18 mouse cellular contexts compared by ENCODE assay signal in the genomic region with DNA sequence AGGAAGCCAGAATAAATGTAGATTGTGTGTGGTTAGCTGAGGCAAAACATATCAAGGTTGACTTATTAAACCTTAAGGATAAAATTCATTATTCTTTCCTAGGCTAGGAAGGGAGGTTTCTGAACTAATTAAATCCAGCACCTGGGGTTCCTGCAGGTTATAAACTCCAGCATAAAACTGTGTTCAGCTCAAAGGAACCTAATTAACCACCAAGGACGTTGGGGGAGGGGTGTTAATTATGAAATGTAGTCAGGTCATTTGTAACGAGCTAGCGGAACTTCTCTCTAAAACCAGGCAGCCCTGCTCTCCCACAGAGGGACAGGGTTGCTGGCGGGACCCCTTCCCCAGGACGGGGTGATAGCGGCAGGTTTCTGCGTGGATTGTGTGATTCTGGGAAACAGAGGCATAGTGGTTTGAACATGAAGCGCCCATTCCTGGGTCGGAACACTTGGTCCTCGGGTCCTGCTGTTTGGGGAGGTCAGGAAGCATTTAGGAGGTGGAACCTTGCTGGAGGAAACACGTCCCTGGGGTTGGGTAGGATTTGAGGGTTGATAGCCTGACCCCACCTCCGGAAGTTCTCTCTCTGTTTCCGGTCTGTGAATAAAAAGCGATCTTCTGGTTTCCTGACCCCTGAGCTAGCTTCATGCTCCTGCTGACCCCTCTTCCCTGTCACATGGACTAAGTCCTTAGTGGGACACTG.
DNase-seq lines count a peak whose midpoint lies in the region; ATAC-seq and TF ChIP-seq lines count a peak whose summit lies in the region.
"Had no signal": no experiment of that assay in that cellular context is flagged by ENCODE, and none has a peak within 500 bp of the region (broad histone marks: within the 10 kb centered on the region; RNA-seq: fewer than 3 reads in every experiment).

No protein-coding gene starts in this region.

- no peaks in the 10 kb centered on the region for H3K9me3 ChIP-seq in forebrain, embryonic 11.5 days (ENCODE audit: control insufficient read depth, low read length)
- no peaks in the 10 kb centered on the region for H3K9me3 ChIP-seq in forebrain, embryonic 13.5 days (replicated peaks)
- no peaks in the 10 kb centered on the region for H3K9me3 ChIP-seq in midbrain, embryonic 11.5 days (ENCODE audit: control insufficient read depth, low read length)
- no peaks in the 10 kb centered on the region for H3K9me3 ChIP-seq in midbrain, embryonic 16.5 days (replicated peaks; ENCODE audit: control insufficient read depth, low read length, poor library complexity, severe bottlenecking)
- H3K9me3 ChIP-seq in hindbrain, postnatal 0 days (ENCODE audit: low read length) = no peaks in the 10 kb centered on the region
- no peaks in the 10 kb centered on the region for H3K9me3 ChIP-seq in neural tube, embryonic 14.5 days (ENCODE audit: control insufficient read depth, low read length)
- H3K9me3 ChIP-seq: embryonic facial prominence, embryonic 15.5 days; liver, embryonic 12.5 days; lung, embryonic 15.5 days had no signal

- no peaks in the 10 kb centered on the region for H3K36me3 ChIP-seq in forebrain, embryonic 11.5 days (ENCODE audit: control insufficient read depth, insufficient read depth, low read length)
- no peaks in the 10 kb centered on the region for H3K36me3 ChIP-seq in forebrain, embryonic 13.5 days (ENCODE audit: poor library complexity, severe bottlenecking)
- H3K36me3 ChIP-seq in midbrain, embryonic 11.5 days (ENCODE audit: control insufficient read depth, insufficient read depth, low read length) = no peaks in the 10 kb centered on the region
- H3K36me3 ChIP-seq in midbrain, embryonic 16.5 days (ENCODE audit: control insufficient read depth, insufficient read depth, low read length) = no peaks in the 10 kb centered on the region
- no peaks in the 10 kb centered on the region for H3K36me3 ChIP-seq in hindbrain, postnatal 0 days (ENCODE audit: insufficient read depth, low read length)
- no peaks in the 10 kb centered on the region for H3K36me3 ChIP-seq in neural tube, embryonic 14.5 days (ENCODE audit: control insufficient read depth, insufficient read depth, low read length)
- H3K36me3 ChIP-seq: embryonic facial prominence, embryonic 15.5 days; liver, embryonic 12.5 days; lung, embryonic 15.5 days had no signal

- H3K4me2 ChIP-seq in forebrain, embryonic 11.5 days (ENCODE audit: low read depth, low read length, severe bottlenecking) = no peak overlapping the region
- H3K4me2 ChIP-seq in forebrain, embryonic 13.5 days = no peak overlapping the region
- no peak overlapping the region for H3K4me2 ChIP-seq in midbrain, embryonic 11.5 days
- no peak overlapping the region for H3K4me2 ChIP-seq in midbrain, embryonic 16.5 days (ENCODE audit: low read length)
- H3K4me2 ChIP-seq in hindbrain, postnatal 0 days (ENCODE audit: low read depth, low read length) = no peak overlapping the region
- no peak overlapping the region for H3K4me2 ChIP-seq in neural tube, embryonic 14.5 days (ENCODE audit: low read depth, low read length)
- H3K4me2 ChIP-seq: embryonic facial prominence, embryonic 15.5 days; liver, embryonic 12.5 days; lung, embryonic 15.5 days had no signal

- ATAC-seq in forebrain, embryonic 11.5 days (replicated peaks; ENCODE audit: low FRiP score) = peak; percentile 34; the same call in 1 of the 2 replicates
- no peak for ATAC-seq in forebrain, embryonic 13.5 days
- no peak for ATAC-seq in midbrain, embryonic 11.5 days (ENCODE audit: low FRiP score)
- no peak for ATAC-seq in midbrain, embryonic 16.5 days
- no peak for ATAC-seq in hindbrain, postnatal 0 days
- ATAC-seq in neural tube, embryonic 14.5 days (ENCODE audit: low read depth) = peak; percentile 20; the same call in 1 of the 2 replicates
- ATAC-seq: liver, embryonic 12.5 days had no signal

- WGBS in forebrain, embryonic 11.5 days = 69% methylated on average over 14 of the region's 14 CpGs
- WGBS in forebrain, embryonic 13.5 days = 54% methylated on average over 14 of the region's 14 CpGs
- 82% methylated on average over 14 of the region's 14 CpGs for WGBS in midbrain, embryonic 11.5 days
- 82% methylated on average over 14 of the region's 14 CpGs for WGBS in midbrain, embryonic 16.5 days
- whole genome bisulfite sequencing in hindbrain, postnatal 0 days = 74% methylated on average over 14 of the region's 14 CpGs
- WGBS in neural tube, embryonic 14.5 days = 59% methylated on average over 14 of the region's 14 CpGs

- no peak overlapping the region for H3K9ac ChIP-seq in forebrain, embryonic 11.5 days (ENCODE audit: low read length)
- H3K9ac ChIP-seq in forebrain, embryonic 13.5 days = no peak overlapping the region
- no peak overlapping the region for H3K9ac ChIP-seq in midbrain, embryonic 11.5 days (ENCODE audit: low read length)
- no peak overlapping the region for H3K9ac ChIP-seq in midbrain, embryonic 16.5 days (ENCODE audit: low read depth, low read length)
- no peak overlapping the region for H3K9ac ChIP-seq in hindbrain, postnatal 0 days (replicated peaks; ENCODE audit: low read length)
- no peak overlapping the region for H3K9ac ChIP-seq in neural tube, embryonic 14.5 days (replicated peaks; ENCODE audit: low read depth, low read length)
- H3K9ac ChIP-seq: embryonic facial prominence, embryonic 15.5 days; liver, embryonic 12.5 days; lung, embryonic 15.5 days had no signal

- intact Hi-C loops in left cerebral cortex, postnatal 10 days (cut with DNase I) = no loop called here

- no peak overlapping the region for H3K27ac ChIP-seq in forebrain, embryonic 11.5 days (ENCODE audit: low read depth, low read length)
- no peak overlapping the region for H3K27ac ChIP-seq in forebrain, embryonic 13.5 days
- no peak overlapping the region for H3K27ac ChIP-seq in midbrain, embryonic 11.5 days (ENCODE audit: low read depth, low read length)
- H3K27ac ChIP-seq in midbrain, embryonic 16.5 days (ENCODE audit: low read length) = no peak overlapping the region
- no peak overlapping the region for H3K27ac ChIP-seq in hindbrain, postnatal 0 days
- no peak overlapping the region for H3K27ac ChIP-seq in neural tube, embryonic 14.5 days (ENCODE audit: low read depth, low read length)
- H3K27ac ChIP-seq: embryonic facial prominence, embryonic 15.5 days; liver, embryonic 12.5 days; lung, embryonic 15.5 days had no signal

- H3K4me3 ChIP-seq in forebrain, embryonic 11.5 days (ENCODE audit: low read depth, low read length) = no peak overlapping the region
- no peak overlapping the region for H3K4me3 ChIP-seq in forebrain, embryonic 13.5 days
- no peak overlapping the region for H3K4me3 ChIP-seq in midbrain, embryonic 11.5 days (ENCODE audit: low read depth, low read length)
- no peak overlapping the region for H3K4me3 ChIP-seq in midbrain, embryonic 16.5 days (ENCODE audit: low read depth, low read length)
- no peak overlapping the region for H3K4me3 ChIP-seq in hindbrain, postnatal 0 days (ENCODE audit: low read length)
- H3K4me3 ChIP-seq in neural tube, embryonic 14.5 days (ENCODE audit: low read depth, low read length) = no peak overlapping the region
- H3K4me3 ChIP-seq: embryonic facial prominence, embryonic 15.5 days; liver, embryonic 12.5 days; lung, embryonic 15.5 days had no signal

- peak; percentile 52 for DNase-seq in forebrain, embryonic 11.5 days (ENCODE audit: low spot score)
- peak; percentile 28 for DNase-seq in midbrain, embryonic 11.5 days (ENCODE audit: low spot score, missing footprints)
- peak; percentile 50 for DNase-seq in hindbrain, postnatal 0 days (ENCODE audit: low spot score)
- DNase-seq in natural killer cell, adult 2 months (ENCODE audit: low spot score in 2 of 2) = no peak
- DNase-seq in left cerebral cortex, postnatal 10 days (ENCODE audit: extremely low spot score in 1 of 2, low spot score in 2 of 2) = no peak
- DNase-seq: adrenal gland, postnatal 10 days; B cell, adult 2 months; cerebellum, adult 18-20 months; cerebellum, postnatal 36 days; heart, adult 18-20 months; kidney, adult 9 months; right cerebral cortex, adult 18-20 months had no signal

- TF ChIP-seq CTCF in hindbrain, postnatal 0 days (IDR thresholded peaks at IDR 0.05; ENCODE audit: low read depth) = no peak

- no peaks in the 10 kb centered on the region; the same call in 1 of the 2 replicates for H3K4me1 ChIP-seq in forebrain, embryonic 11.5 days (replicated peaks; ENCODE audit: control insufficient read depth, insufficient read depth, low read length)
- H3K4me1 ChIP-seq in forebrain, embryonic 13.5 days = no peaks in the 10 kb centered on the region
- H3K4me1 ChIP-seq in midbrain, embryonic 11.5 days (ENCODE audit: control insufficient read depth, insufficient read depth, low read length) = no peaks in the 10 kb centered on the region
- H3K4me1 ChIP-seq in midbrain, embryonic 16.5 days (ENCODE audit: control insufficient read depth, insufficient read depth, low read length) = no peaks in the 10 kb centered on the region
- H3K4me1 ChIP-seq in hindbrain, postnatal 0 days (ENCODE audit: insufficient read depth, low read length) = no peaks in the 10 kb centered on the region
- no peaks in the 10 kb centered on the region for H3K4me1 ChIP-seq in neural tube, embryonic 14.5 days (ENCODE audit: control insufficient read depth, insufficient read depth, low read length)
- H3K4me1 ChIP-seq: embryonic facial prominence, embryonic 15.5 days; liver, embryonic 12.5 days had no signal

- no peaks in the 10 kb centered on the region for H3K27me3 ChIP-seq in forebrain, embryonic 11.5 days (ENCODE audit: control insufficient read depth, insufficient read depth, low read length)
- H3K27me3 ChIP-seq in forebrain, embryonic 13.5 days = no peaks in the 10 kb centered on the region
- no peaks in the 10 kb centered on the region for H3K27me3 ChIP-seq in midbrain, embryonic 11.5 days (ENCODE audit: control insufficient read depth, insufficient read depth, low read length)
- no peaks in the 10 kb centered on the region for H3K27me3 ChIP-seq in midbrain, embryonic 16.5 days (ENCODE audit: control insufficient read depth, insufficient read depth, low read depth, low read length)
- H3K27me3 ChIP-seq in hindbrain, postnatal 0 days (ENCODE audit: insufficient read depth, low read length) = no peaks in the 10 kb centered on the region
- H3K27me3 ChIP-seq in neural tube, embryonic 14.5 days (ENCODE audit: control insufficient read depth, insufficient read depth, low read length) = no peaks in the 10 kb centered on the region
- H3K27me3 ChIP-seq: embryonic facial prominence, embryonic 15.5 days; liver, embryonic 12.5 days; lung, embryonic 15.5 days had no signal

Comparison
In these comparisons a context has a peak if more than half of its experiments do, and no peak if none do; other contexts are left out.
1. ATAC-seq: peak in forebrain, embryonic 11.5 days (single experiment) and neural tube, embryonic 14.5 days (single experiment); none in forebrain, embryonic 13.5 days (single experiment), midbrain, embryonic 11.5 days (single experiment), midbrain, embryonic 16.5 days (single experiment) and hindbrain, postnatal 0 days (single experiment).
2. DNase-seq: peak in forebrain, embryonic 11.5 days (single experiment), midbrain, embryonic 11.5 days (single experiment) and hindbrain, postnatal 0 days (single experiment); none in natural killer cell, adult 2 months (0 of 2) and left cerebral cortex, postnatal 10 days (0 of 2).